26 mouse cellular contexts compared by ENCODE assay signal in genomic region chr2:65240173-65240745, GRCm38 (mm10). TPM values are rescaled to one million over a fixed set of nuclear protein-coding genes. Genes with fewer than 3 reads are reported as not detected.
DNase-seq lines count a peak whose midpoint lies in the region; ATAC-seq and TF ChIP-seq lines count a peak whose summit lies in the region.
"Had no signal": no experiment of that assay in that cellular context is flagged by ENCODE, and none has a peak within 500 bp of the region (broad histone marks: within the 10 kb centered on the region; RNA-seq: fewer than 3 reads in every experiment).

No protein-coding gene starts in this region.

- no peak for TF ChIP-seq CTCF in kidney, postnatal 0 days (IDR thresholded peaks at IDR 0.05; ENCODE audit: low read depth)
- TF ChIP-seq CTCF in CH12.LX (conservative IDR thresholded peaks at IDR 0.05 in 1 of 2, IDR thresholded peaks at IDR 0.05 in 1 of 2; ENCODE audit: low read depth in 2 of 2, low read length in 2 of 2): no peak

- DNase-seq in kidney, postnatal 0 days (ENCODE audit: low spot score): peak; percentile 68
- no peak for DNase-seq in kidney, postnatal 25 days
- peak; percentile 66 for DNase-seq in CH12.LX (ENCODE audit: extremely low read depth)
- DNase-seq in natural killer cell, adult 2 months (ENCODE audit: low spot score in 2 of 2): no peak
- no peak for DNase-seq in left cerebral cortex, postnatal 36 days (ENCODE audit: low spot score in 2 of 2)
- DNase-seq: adrenal gland, postnatal 25 days; cerebellum, adult 18-20 months; cerebellum, postnatal 10 days; forebrain, postnatal 0 days; gastrocnemius, postnatal 10 days; heart, postnatal 36 days; lung, embryonic 14.5 days; lung, postnatal 14 days; right cerebral cortex, adult 18-20 months; thymus, adult 2 months; thymus, postnatal 36 days had no signal

- no peak for ATAC-seq in kidney, postnatal 0 days (replicated peaks; ENCODE audit: low FRiP score, low read depth)
- ATAC-seq in intestine, embryonic 16.5 days: peak; percentile 27
- no peak for ATAC-seq in stomach, embryonic 16.5 days (ENCODE audit: insufficient read depth, low FRiP score)
- ATAC-seq: forebrain, postnatal 0 days; hindbrain, postnatal 0 days; midbrain, embryonic 15.5 days had no signal

- H3K4me3 ChIP-seq in kidney, postnatal 0 days (replicated peaks; ENCODE audit: low read depth, low read length): no peak overlapping the region
- H3K4me3 ChIP-seq in CH12.LX (replicated peaks in 1 of 3; ENCODE audit: low read depth in 2 of 3, low read length in 2 of 3, poor library complexity in 1 of 3): no peak overlapping the region
- no peak overlapping the region for H3K4me3 ChIP-seq in intestine, embryonic 16.5 days (ENCODE audit: low read length)
- no peak overlapping the region for H3K4me3 ChIP-seq in stomach, embryonic 16.5 days (replicated peaks; ENCODE audit: low read length)
- H3K4me3 ChIP-seq: erythroblast, embryonic 14.5 days; midbrain, embryonic 15.5 days; neural tube, embryonic 12.5 days had no signal

- H3K27ac ChIP-seq in kidney, postnatal 0 days: no peak overlapping the region
- H3K27ac ChIP-seq in CH12.LX (ENCODE audit: insufficient read depth, low read depth): no peak overlapping the region
- H3K27ac ChIP-seq in intestine, embryonic 16.5 days (ENCODE audit: low read length): no peak overlapping the region
- no peak overlapping the region for H3K27ac ChIP-seq in stomach, embryonic 16.5 days (ENCODE audit: low read length)
- H3K27ac ChIP-seq: hindbrain, embryonic 12.5 days; hindbrain, postnatal 0 days; limb, embryonic 12.5 days; midbrain, embryonic 15.5 days; neural tube, embryonic 12.5 days had no signal

- H3K9me3 ChIP-seq in kidney, postnatal 0 days (replicated peaks; ENCODE audit: low read length): no peaks in the 10 kb centered on the region
- H3K9me3 ChIP-seq in CH12.LX (replicated peaks; ENCODE audit: low read length): no peaks in the 10 kb centered on the region
- H3K9me3 ChIP-seq in intestine, embryonic 16.5 days (ENCODE audit: control insufficient read depth, low read length): no peaks in the 10 kb centered on the region
- no peaks in the 10 kb centered on the region for H3K9me3 ChIP-seq in stomach, embryonic 16.5 days (replicated peaks; ENCODE audit: control insufficient read depth, low read length)
- H3K9me3 ChIP-seq: heart, embryonic 15.5 days; hindbrain, embryonic 12.5 days; limb, embryonic 12.5 days; liver, embryonic 15.5 days; midbrain, embryonic 15.5 days; neural tube, embryonic 12.5 days had no signal

- no peak for TF ChIP-seq POLR2A in CH12.LX (IDR thresholded peaks at IDR 0.05; ENCODE audit: low read depth, low read length)

- no peaks in the 10 kb centered on the region for H3K36me3 ChIP-seq in kidney, postnatal 0 days (ENCODE audit: insufficient read depth, low read length)
- H3K36me3 ChIP-seq in CH12.LX (replicated peaks in 1 of 2; ENCODE audit: control insufficient read depth in 1 of 2, insufficient read depth in 1 of 2, low read length in 1 of 2): no peaks in the 10 kb centered on the region
- H3K36me3 ChIP-seq in intestine, embryonic 16.5 days (ENCODE audit: control insufficient read depth, insufficient read depth, low read length): no peaks in the 10 kb centered on the region
- no peaks in the 10 kb centered on the region for H3K36me3 ChIP-seq in stomach, embryonic 16.5 days (ENCODE audit: control insufficient read depth, insufficient read depth, low read length)
- H3K36me3 ChIP-seq: heart, embryonic 15.5 days; hindbrain, embryonic 12.5 days; limb, embryonic 12.5 days; liver, embryonic 15.5 days; midbrain, embryonic 15.5 days; neural tube, embryonic 12.5 days had no signal

- 23% methylated on average over 5 of the region's 5 CpGs for WGBS in kidney, postnatal 0 days
- 30% methylated on average over 5 of the region's 5 CpGs for WGBS in intestine, embryonic 16.5 days
- WGBS in stomach, embryonic 16.5 days: 46% methylated on average over 5 of the region's 5 CpGs

- no peaks in the 10 kb centered on the region for H3K27me3 ChIP-seq in kidney, postnatal 0 days (ENCODE audit: insufficient read depth, low read length)
- H3K27me3 ChIP-seq in CH12.LX (replicated peaks): no peaks in the 10 kb centered on the region
- H3K27me3 ChIP-seq in intestine, embryonic 16.5 days (replicated peaks; ENCODE audit: control insufficient read depth, insufficient read depth, low read length): no peaks in the 10 kb centered on the region
- H3K27me3 ChIP-seq in stomach, embryonic 16.5 days (ENCODE audit: control insufficient read depth, insufficient read depth, low read length): no peaks in the 10 kb centered on the region
- H3K27me3 ChIP-seq: heart, embryonic 15.5 days had no signal

- intact Hi-C loops in left cerebral cortex, postnatal 36 days (cut with DNase I): no loop called here

- in situ Hi-C loops in CH12.LX (cut with MboI; ENCODE audit: low pct_ligation_motif_present, low pct_unique_long_range_greater_than_20kb, low sequenced_read_pairs): no loop called here

- H3K9ac ChIP-seq in kidney, postnatal 0 days (ENCODE audit: low read depth, low read length): no peak overlapping the region
- H3K9ac ChIP-seq in CH12.LX (ENCODE audit: insufficient read depth, low read depth): no peak overlapping the region
- H3K9ac ChIP-seq in intestine, embryonic 16.5 days (ENCODE audit: low read depth, low read length): no peak overlapping the region
- no peak overlapping the region for H3K9ac ChIP-seq in stomach, embryonic 16.5 days (ENCODE audit: low read length)
- H3K9ac ChIP-seq: forebrain, postnatal 0 days; hindbrain, embryonic 12.5 days; limb, embryonic 12.5 days; liver, embryonic 15.5 days; midbrain, embryonic 15.5 days; neural tube, embryonic 12.5 days had no signal

- H3K4me2 ChIP-seq in kidney, postnatal 0 days (ENCODE audit: low read length): no peak overlapping the region
- 0 out of 2 replicates have a peak overlapping the region, but pooled peaks have one; percentile 4 for H3K4me2 ChIP-seq in CH12.LX (ENCODE audit: insufficient read depth, low read depth, poor library complexity, severe bottlenecking)
- H3K4me2 ChIP-seq in intestine, embryonic 16.5 days (ENCODE audit: low read depth, low read length): 0 out of 2 replicates have a peak overlapping the region, but pooled peaks have one; percentile 22
- 0 out of 2 replicates have a peak overlapping the region, but pooled peaks have one; percentile 86 for H3K4me2 ChIP-seq in stomach, embryonic 16.5 days (ENCODE audit: low read depth, low read length)

- no peak; the same call in 1 of the 2 replicates for TF ChIP-seq RAD21 in CH12.LX (IDR thresholded peaks at IDR 0.05; ENCODE audit: low read depth, low read length)

- dilution Hi-C loops in CH12.LX (cut with MboI; ENCODE audit: extremely low pct_ligation_motif_present, extremely low pct_unique_long_range_greater_than_20kb, low sequenced_read_pairs): no loop called here

- 0 out of 2 replicates have a peak, but pooled peaks cover 5% of the 10 kb centered on the region for H3K4me1 ChIP-seq in kidney, postnatal 0 days (replicated peaks; ENCODE audit: insufficient read depth, low read length)
- H3K4me1 ChIP-seq in CH12.LX (ENCODE audit: control insufficient read depth in 1 of 2, insufficient read depth in 2 of 2): peaks cover 0 to 17% of the 10 kb centered on the region in 2 experiments; a peak in 2 of 4 replicates
- peaks cover 9% of the 10 kb centered on the region; the same call in 1 of the 2 replicates for H3K4me1 ChIP-seq in intestine, embryonic 16.5 days (ENCODE audit: control insufficient read depth, insufficient read depth, low read length)
- peaks cover 10% of the 10 kb centered on the region; the same call in 1 of the 2 replicates for H3K4me1 ChIP-seq in stomach, embryonic 16.5 days (ENCODE audit: control insufficient read depth, insufficient read depth, low read length)
- H3K4me1 ChIP-seq: liver, embryonic 15.5 days had no signal

- peak; percentile 91 for TF ChIP-seq EP300 in CH12.LX (IDR thresholded peaks at IDR 0.05; ENCODE audit: low read length)

- no peaks in the 10 kb centered on the region; the same call in 1 of the 2 replicates for H3K79me2 ChIP-seq in CH12.LX (replicated peaks; ENCODE audit: control insufficient read depth, extremely low read depth, insufficient read depth, poor library complexity, severe bottlenecking)

TF ChIP-seq in CH12.LX, 34 proteins besides CTCF, POLR2A, EP300 and RAD21 (continues in another document):
- TF ChIP-seq ZMIZ1 (IDR thresholded peaks at IDR 0.05; ENCODE audit: low read depth, low read length) (no peak), HCFC1 (IDR thresholded peaks at IDR 0.05; ENCODE audit: low read depth, low read length) (no peak), E2F4 (IDR thresholded peaks at IDR 0.05; ENCODE audit: insufficient replicate concordance, low read depth, low read length) (no peak), GABPA (IDR thresholded peaks at IDR 0.05; ENCODE audit: insufficient replicate concordance, low read depth, low read length) (no peak), BHLHE40 (IDR thresholded peaks at IDR 0.05; ENCODE audit: low read depth, low read length) (peak; percentile 69), TCF12 (IDR thresholded peaks at IDR 0.05; ENCODE audit: low read depth, low read length) (0 out of 2 replicates have a peak, but pooled peaks have one; percentile 31), NELFE (IDR thresholded peaks at IDR 0.05; ENCODE audit: low read depth, low read length) (no peak), CHD1 (IDR thresholded peaks at IDR 0.05; ENCODE audit: low read depth, low read length) (no peak), SIN3A (IDR thresholded peaks at IDR 0.05; ENCODE audit: low read length) (no peak; the same call in 1 of the 2 replicates), POLR2AphosphoS2 (IDR thresholded peaks at IDR 0.05; ENCODE audit: low read depth, low read length) (no peak), RCOR1 (conservative IDR thresholded peaks at IDR 0.05; ENCODE audit: low read depth, low read length) (no peak), UBTF (IDR thresholded peaks at IDR 0.05; ENCODE audit: low read depth, low read length) (no peak), MEF2A (IDR thresholded peaks at IDR 0.05; ENCODE audit: borderline replicate concordance, low read depth, low read length) (peak; percentile 36; the same call in 1 of the 2 replicates), MAFK (IDR thresholded peaks at IDR 0.05; ENCODE audit: insufficient replicate concordance, low read length) (0 out of 2 replicates have a peak, but pooled peaks have one; percentile 57), KAT2A (IDR thresholded peaks at IDR 0.05; ENCODE audit: insufficient replicate concordance, low read length) (no peak), JUND (conservative IDR thresholded peaks at IDR 0.05; ENCODE audit: low read depth, low read length) (peak; percentile 90), USF1 (IDR thresholded peaks at IDR 0.05; ENCODE audit: low read depth, low read length) (no peak)

RNA-seq across cellular contexts. Expression of gene Cobll1, which starts 1.1 kb away (rescaled TPM):
- polyA plus RNA-seq in kidney, postnatal 0 days (2015; fragmentation: Nextera tagmentation; extraction: Ambion mirVana): 23.8 and 25.7 TPM in 2 replicates
- 1.2 and 1.5 TPM in 2 replicates for total RNA-seq in CH12.LX (2012; rRNA removed)
- total RNA-seq in CH12.LX (2014; rRNA removed): 0.42 and 0.67 TPM in 2 replicates
- 1.9 and 2.4 TPM in 2 replicates for polyA plus RNA-seq in CH12.LX (2012; ENCODE audit: insufficient read length, low read depth)
- polyA plus RNA-seq in intestine, embryonic 16.5 days (2015; fragmentation: Nextera tagmentation; extraction: Ambion mirVana): 20.2 and 23.6 TPM in 2 replicates
- polyA plus RNA-seq in stomach, embryonic 16.5 days (2015; fragmentation: Nextera tagmentation; extraction: Ambion mirVana): 17.1 and 19.3 TPM in 2 replicates
- 1 to 10 TPM; 6.3 to 8.1 TPM for total RNA-seq in left cerebral cortex, postnatal 36 days (2021)
- polyA plus RNA-seq: erythroblast, embryonic 14.5 days had no signal

Comparison
In these comparisons a context has a peak if more than half of its experiments do, and no peak if none do; other contexts are left out.
1. DNase-seq: peak in kidney, postnatal 0 days (single experiment) and CH12.LX (single experiment); none in kidney, postnatal 25 days (0 of 2), natural killer cell, adult 2 months (0 of 2) and left cerebral cortex, postnatal 36 days (0 of 2).